Mouse (Mus musculus): ENCODE data around the gene 2900011O08Rik.
"Not testable (repeated sequence)": the region's sequence is repeated elsewhere in the genome, so short reads cannot be mapped to it uniquely, and the experiment has no call there.

Gene 2900011O08Rik

DNA sequence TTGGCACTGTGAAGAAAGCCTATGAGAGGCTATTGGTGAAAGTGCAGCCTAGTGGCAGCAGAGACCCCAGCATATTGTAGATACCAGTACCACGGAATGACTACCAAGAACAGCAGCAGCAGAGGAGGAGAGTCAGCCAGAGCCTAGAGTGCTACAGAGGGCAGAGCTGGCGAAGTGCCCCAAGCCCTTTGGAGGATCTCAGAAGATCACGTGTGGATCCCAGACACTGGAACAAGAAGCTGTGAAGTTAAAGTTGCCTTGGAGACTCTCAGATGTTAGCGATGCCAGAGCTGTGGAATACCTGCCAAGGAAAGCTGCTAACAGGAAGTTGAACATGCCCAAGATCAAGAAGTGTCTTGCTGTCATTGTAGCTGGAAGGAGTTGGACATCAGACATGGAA is 18.9 kb downstream of the 2900011O08Rik start:
- DNase-seq, result peak; percentile 52

DNA sequence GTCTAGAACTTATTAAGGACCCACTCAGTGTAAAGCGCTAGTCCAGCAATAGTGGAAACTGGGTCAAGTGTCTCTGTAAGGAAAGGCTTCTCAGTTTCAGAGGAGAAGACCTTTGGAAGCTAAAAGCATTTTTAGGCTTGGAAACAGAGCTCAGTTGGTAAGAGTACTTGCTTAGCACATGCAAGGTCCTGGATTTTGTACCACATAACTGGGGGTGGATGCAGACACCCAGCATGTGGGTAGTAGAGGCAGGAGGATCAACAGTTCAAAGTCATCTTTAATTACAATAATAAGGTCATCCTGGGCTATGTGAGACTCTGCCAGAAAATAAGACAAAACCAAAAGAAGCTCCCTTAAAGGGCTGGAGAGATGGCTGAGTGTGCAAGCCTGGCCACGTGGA is 21.7 kb downstream of the 2900011O08Rik start:
- peak; percentile 15 for DNase-seq

DNA sequence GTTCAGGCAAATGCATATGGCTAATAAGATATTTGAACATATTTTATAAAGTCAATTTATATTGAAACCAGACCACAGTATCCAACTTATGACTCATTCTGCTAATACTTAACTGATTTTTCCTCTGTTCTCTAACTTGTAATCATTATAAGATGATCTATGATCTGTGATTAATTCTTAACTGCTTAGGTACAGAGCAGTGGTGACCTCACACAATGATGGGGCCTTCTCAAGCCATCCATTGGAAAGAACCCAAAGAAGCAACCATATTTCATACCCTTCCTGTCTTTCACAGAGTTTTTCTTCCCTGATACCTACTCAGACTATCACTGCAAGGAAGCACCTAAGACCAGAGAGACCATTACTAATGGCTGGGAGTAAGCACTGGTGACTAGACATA is 22.3 kb downstream of the 2900011O08Rik start:
- no peak for DNase-seq

DNA sequence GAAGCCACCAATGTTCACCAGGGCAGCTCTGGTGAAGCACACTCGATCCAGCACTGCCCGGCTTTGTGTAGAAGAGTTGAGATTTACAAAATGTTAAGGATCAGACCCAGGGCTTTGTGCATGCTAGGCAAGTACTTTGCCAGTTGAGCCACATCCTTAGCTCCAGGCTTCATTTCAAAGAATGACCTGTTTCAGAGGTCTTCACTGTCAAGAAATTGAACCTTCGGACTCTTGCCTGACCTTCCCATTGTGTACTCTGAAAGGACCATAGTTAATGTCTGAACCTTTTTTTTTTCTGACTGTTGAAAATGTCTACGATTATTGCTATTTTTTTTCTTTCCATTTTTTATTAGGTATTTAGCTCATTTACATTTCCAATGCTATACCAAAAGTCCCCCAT is 23.6 kb downstream of the 2900011O08Rik start:
- DNase-seq, result no peak

DNA sequence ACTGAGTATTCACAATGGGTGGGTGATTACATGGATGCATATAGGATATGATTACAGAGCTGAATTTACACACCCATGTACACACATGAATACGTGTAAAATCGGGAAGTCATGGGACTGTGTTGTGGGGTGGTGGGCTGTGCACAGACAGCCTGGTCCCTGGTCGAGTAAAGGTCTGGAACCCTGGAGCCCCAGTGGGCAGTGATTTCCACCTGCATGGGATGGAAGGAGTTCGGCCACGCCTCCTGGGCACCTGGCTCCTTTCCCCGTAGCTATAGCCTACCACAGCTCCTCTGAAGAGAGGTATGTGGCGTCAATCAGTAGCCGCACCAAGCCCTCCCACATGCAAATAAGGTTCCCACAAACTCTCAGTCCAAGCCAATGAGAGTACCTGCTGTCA is 30.9 kb downstream of the 2900011O08Rik start:
- no peak for DNase-seq

DNA sequence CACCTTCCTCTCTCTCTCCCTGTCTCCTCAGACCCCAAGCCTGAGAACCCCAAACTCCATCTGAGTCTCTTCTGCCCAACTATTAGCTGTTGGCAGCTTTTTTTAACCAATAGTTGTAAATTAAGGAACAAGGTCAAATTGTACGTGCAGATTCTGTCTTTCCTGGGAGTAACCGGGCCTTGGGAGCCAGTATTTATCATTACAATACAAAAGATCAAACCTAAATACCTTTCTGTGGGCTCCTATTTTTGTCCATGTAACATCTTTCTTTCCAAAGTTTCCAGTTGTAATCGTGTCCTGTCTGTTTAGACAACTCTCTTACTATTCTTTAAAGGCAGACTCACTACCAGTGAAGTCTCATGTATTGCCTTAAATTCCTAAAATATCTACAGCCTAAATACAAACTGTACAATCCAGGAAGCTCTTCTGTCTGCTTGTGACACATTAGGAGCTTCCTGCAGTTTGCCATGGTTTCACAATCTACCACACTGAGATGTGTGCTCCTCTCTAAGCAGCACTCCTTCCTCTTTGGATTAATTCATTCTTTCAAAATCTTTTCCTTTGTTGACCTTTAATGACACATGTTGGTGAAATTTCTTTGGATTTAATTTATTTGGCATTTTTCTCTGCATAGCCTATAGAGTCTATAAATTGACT is 34.9 kb downstream of the 2900011O08Rik start:
- DNase-seq, result no peak

DNA sequence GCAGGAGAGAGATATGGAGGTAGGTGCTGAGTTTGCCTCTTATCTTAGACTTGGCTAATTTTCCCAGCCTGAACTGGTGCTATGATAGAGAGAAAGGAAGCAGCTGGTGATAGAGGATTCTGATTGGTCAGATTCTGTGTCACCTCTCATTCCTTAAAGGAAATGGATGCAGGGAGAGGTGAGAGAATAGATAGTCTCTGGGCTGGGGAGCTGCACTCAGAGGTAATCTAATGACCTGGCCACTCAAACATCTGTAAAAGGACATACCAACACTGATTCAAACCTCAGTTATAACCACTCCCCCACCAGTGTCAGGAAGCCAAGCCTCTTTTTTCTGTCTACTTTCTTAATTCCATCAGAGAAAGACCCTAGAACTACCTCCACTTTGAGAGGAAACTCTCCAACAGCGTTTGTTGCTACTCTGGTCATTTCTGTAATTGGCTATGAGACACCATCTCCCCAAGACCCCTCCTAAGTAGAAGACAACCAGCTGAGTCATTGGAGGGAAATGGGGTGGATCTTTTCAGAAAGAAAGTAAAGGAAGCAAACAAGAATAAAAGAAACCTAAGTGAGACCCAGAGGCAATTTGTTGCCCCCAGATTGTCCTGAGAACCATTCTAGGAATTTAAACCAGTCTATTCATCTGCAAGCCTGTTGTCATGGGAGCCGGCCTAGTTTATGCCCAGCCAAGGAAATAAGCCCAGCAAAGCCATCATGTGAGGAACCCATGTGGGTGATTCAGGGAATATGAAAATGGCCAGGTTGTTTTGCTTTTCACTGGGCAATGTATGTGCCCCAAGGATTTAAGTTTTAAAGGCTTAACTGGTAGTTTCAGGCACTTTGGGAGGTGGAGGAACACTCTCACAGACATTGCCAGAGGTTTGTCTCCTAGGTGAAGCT is 38.9 kb downstream of the 2900011O08Rik start:
- no peak for DNase-seq

DNA sequence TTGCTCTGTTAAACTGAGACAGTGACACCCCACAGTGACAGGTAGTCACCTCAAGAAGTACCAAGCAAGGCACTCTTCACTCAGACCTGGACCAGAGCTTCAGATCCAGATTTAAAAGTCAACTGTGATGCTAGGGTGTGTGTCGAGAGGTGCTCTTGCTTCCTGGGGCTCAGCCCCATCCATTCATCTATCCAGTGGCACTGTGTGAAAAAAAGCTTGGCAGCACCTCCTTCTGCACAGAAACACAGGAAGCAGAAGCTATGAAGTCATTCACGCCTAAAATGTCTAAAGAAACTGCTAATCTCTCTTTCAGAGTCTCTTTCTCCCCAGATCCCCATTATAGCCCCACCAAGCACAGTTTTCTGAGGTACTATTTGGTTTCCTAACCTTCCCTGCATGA is 42.7 kb downstream of the 2900011O08Rik start:
- no peak for DNase-seq

DNA sequence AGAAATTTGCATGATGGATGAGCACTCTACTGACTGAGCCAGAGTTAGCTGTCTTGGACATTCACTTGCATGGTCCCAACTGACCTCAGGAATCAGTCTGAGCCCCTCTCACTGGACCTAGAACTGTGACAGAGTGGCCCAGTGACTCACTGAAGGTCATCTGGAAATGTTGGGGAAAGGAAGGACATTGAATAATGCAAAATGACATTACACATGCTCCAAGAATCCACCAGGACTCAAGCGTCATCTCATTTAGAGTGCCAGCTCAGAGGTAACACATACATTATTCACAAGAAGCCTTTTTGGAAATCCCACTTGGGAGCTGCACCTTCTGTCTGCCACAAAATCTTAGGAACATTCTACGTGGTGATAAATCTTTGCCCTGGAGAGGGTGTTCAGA is 43.4 kb downstream of the 2900011O08Rik start:
- DNase-seq, result no peak

DNA sequence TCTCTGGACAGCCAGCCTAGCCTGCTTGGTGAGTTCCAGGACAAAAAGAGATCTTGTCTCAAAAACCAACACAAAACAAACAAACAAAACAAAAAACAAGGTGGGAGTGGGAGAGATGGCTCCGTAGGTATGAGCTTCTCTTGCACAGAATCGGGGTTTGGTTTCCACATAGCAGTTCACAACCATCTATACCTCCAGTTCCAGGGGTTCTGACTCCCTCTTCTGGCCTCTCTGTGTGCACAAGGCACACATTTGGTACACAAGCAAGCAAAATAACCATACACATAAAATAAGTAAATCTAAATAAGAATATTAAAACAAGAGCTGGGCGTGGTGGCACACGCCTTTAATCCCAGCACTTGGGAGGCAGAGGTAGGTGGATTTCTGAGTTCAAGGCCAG is 44.2 kb downstream of the 2900011O08Rik start:
- peak; percentile 3 for DNase-seq

DNA sequence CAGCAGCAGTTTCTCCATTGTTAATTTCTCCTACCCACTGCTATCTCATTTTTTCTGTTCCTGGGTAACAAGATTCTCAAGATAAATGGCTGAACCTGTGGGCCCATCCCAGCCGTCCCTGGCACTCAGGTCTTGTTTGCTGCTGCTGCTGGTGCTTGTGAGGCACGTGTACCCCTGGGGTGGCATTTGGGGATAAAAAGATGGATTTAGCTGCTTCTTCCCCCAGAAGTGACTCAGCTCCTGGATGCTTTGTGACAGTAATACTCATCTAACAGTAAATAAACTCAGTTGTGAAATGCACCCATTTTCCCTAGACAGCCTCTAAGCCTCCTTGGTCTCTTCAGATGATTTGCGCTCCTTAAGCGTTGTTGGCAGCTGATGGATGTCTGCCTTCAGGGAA is 46.7 kb downstream of the 2900011O08Rik start:
- DNase-seq, result no peak

DNA sequence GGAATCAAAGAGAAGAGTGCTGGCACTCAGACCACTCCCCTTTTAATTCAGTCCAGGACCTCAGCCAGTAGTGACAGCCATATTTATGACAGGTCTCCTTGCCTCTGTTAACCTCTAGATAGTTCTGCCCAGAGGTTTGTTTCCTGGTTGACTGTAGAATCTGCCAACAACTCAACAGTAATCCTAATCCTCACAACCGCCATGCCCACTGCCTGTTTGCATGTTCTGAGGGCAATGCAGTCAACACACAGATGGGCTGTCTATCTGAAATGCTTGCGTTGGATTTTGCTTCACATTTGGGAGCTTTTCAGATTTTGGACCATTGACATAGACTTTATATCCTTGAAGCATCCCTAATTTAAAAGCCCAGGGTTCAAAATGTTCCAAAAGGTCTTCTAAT is 56.0 kb downstream of the 2900011O08Rik start:
- no peak for DNase-seq

DNA sequence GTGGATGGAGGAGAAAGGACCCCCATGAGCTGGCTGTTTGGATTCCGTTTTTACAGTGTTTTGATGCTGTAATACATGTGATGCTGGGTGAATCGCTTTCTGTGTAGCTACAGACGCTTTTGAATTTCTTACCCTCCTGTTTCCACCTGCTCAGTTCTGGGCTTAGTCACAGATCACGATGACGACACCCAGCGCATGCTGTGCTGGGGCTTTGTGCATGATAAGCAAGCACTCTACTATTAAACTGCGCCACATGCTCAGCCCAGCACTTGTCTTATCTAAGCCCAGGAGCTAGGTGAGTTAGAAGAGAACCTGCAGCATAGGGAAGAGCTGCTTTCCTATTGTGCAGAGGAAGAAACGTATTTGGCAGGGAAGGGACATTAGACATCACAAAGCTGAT is 58.3 kb downstream of the 2900011O08Rik start:
- no peak for DNase-seq

DNA sequence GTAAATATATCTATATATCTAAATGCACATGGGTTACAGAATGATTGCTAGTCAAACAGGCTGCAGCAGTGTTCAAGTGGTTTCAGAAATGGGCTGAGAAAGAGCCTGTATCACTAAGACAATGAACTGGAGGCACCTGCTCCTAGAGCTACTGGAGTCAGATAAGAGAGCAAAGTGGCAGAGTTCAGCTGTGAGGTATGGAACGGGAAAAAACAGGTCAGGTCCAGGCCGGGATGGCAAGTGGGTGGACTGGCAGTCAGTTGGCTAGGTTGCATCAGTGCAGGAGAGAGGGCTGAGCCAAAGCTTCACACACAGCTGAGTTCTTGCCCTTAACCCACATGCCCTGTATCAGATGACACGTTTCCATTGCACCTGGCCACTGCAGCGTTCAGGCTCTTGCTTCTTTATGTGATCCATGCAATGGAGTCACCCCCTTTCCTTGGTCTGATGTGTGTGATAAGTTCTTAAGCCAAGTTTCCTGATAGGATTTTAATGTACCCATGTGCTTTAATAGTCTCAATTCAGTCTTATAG is 59.9 kb downstream of the 2900011O08Rik start:
- DNase-seq, result no peak

DNA sequence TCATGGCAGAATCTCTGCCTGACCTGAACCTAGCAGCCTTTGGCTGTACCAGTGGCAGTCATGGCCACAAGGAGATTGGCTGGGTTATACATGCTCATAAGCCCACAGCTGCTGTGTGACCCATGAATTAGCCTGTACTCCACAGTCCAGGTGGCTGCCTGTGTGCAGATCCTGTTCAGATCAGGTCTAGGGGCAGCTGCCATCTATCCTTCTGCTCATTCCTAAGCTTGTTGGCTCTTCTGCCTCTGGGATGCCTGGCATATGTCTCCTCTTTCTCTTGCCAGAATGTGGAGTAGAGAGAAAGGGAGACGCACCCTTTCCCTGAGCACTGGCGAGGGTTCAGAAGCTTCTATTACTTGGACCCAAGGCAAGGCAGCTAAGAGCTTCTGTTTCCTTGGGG is 65.8 kb downstream of the 2900011O08Rik start:
- no peak for DNase-seq

DNA sequence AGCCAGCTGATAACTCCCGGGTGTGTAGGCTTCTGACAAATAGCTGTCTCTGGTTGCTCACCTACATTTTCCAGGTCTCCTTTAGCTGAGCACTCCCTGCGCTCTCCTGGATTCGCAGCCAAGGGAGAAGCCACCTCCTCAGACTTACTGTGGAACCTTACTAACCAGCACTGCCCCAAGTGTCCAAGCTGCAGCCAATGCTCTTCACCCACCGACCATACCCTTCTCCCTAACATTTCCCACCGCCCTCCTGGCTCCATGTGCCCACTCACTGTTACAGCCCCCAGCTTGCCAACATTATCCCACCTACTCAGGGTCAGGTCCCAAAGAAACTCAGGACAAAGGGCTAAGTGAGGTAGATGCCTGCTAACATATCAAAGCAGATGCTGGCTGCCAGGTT is 66.7 kb downstream of the 2900011O08Rik start:
- no peak for DNase-seq

DNA sequence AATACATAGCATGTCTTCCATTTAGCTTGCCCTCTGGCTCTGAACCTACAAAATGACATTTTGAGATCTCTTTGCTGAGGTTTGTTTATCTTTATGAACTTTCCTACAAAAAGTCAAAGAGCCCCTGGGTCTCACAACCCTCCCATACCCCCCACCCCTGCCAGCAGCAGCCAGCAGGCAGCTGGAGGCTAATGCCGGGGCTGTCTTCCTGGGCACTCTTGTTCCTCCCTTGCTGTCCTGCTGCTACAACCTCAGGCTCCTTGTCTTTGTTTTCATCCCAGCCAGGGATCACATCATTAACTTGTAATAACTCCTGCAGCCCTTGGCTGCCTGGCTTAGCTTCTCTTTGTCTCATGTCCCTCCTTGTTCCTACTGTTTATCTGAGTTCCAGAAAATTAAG is 68.9 kb downstream of the 2900011O08Rik start:
- no peak for DNase-seq

DNA sequence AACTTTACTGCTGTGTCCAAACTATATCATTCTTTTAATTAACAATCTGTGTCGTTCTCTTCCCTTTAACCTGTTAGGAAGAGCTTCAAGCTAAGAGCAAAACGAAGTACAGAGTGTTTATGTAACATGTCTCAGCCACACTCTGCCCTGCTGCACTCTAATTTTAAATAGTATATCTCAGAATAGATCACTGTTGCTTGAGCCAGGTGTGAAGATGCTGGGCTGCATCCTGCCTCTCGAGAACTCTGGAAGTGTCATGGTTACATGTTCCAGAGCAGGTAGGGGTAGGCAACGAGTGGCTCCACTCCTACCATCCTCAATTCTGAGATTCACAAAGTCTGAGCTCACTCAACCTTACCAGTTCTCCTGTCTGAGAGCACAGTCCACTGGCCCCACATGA is 70.3 kb downstream of the 2900011O08Rik start:
- no peak for DNase-seq

DNA sequence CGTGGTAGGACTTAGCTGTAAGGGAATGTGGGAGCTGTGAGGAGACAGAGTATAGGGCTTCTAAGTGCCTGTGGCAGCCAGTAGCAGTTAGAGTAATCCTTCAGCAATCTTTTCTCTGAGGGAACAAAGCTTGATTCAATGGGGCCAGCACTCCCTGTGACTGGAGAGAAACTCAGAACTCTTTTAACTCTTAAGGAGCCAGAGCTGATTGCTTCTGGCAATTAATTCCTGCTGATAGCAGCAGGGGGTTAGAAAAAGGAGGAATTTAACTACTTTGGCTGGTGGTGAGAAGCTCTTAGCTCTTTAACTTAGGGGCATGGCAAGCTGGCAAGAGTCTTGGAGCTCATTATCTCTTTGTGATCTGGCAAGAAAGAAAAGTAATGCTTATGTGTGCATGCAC is 72.1 kb downstream of the 2900011O08Rik start:
- DNase-seq, result no peak

DNA sequence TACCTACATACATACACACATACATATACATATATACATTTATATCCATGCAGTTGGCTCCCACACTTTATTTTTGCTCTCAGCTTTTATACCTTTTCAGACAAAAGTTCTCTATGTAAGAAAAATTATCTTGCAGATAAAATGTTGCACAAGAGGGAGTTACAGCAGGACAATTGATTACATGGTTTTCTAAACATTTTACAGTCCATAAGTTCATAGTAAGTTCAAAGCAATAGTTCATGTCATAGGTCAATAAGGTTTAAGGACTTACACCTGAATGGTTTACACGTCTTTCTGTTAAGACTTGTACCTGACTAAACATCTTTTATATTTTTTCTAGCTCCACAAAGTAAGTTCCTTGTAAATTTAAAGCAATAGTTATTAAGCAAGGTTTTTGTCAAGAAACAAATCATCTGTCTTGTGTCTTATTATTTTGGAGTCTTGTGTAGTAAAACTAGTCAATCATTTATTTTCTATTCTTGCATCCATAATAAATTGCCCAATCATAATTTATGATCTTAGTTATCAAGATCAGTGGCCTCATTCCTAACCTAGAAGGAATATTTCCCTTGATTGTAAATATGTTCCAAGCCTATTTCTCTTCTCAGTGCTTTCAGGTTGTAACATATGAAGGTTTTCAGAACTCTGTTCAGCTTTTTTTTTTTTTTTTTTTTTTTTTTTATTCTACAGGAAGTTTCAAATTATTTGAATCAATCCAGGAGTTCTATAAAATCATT is 72.9 kb downstream of the 2900011O08Rik start:
- DNase-seq, result no peak

DNA sequence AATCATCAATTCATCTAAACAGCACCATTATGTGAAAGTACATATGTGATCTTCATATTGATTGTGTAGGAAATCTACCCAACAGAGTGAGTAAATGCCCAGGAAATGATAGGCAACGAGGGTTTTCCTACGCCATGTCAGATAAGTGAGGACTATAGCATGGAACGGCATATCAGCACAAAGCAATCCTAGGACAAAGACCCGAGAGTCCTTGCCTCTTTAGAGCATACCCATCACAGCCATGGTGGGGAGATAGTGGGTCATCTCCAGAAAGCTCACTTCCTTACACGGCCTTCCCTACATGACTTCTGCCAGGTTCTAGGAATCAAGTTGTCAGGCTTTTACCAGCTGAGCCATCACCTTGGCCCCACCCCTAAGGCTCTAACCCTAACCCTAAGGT is 73.5 kb downstream of the 2900011O08Rik start:
- no peak for DNase-seq

DNA sequence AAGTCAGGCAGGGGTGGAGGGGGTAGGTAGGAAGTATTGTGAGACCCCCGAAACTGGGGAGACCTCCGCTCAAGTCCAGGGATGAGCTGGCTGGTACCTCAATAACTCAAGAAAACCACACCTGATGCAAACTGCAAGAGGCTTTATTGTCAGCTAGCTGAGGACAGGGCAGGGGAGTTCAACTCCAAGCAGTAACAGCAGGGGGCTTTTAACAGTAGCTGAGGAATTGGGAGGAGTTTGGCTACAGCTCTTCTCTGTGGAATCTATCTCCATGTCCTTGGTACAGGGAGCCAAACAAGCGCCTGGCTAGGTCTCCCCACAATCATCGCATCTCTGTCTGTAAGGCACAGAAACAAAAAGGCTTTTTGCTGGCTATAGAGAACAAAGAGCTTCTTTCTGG is 80.2 kb downstream of the 2900011O08Rik start:
- DNase-seq, result not testable (repeated sequence)

DNA sequence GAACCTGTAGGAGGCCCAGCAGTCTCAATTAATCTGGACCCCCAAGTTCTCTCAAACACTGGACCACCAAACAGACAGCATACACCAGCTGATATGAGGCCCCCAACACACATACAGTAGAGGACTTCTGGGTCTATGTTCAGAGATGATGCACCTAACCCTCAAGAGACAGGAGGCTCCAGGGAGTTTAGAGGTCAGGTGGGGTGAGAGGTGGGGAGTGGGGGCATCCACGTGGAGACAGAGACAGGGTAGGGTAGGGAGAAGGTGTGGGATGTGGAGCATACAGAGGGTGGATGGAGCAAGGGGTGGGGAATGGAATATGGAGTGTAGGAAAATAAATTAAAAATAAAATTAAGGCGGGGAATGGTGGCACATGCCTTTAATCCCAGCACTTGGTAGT is 82.3 kb downstream of the 2900011O08Rik start:
- DNase-seq, result not testable (repeated sequence)

Data from kidney, postnatal 14 days (tissue).